Mouse (Mus musculus): Measurements from ENCODE around the gene Hepacam. TPM values are rescaled to one million over a fixed set of nuclear protein-coding genes. Genes with fewer than 3 reads are reported as not detected.
A peak's percentile ranks its signal among the peaks of the same experiment; 100 is the strongest.

The Hepacam gene
- polyA plus RNA-seq, 1 experiment from 2014 or later: 0.07 TPM

DNA sequence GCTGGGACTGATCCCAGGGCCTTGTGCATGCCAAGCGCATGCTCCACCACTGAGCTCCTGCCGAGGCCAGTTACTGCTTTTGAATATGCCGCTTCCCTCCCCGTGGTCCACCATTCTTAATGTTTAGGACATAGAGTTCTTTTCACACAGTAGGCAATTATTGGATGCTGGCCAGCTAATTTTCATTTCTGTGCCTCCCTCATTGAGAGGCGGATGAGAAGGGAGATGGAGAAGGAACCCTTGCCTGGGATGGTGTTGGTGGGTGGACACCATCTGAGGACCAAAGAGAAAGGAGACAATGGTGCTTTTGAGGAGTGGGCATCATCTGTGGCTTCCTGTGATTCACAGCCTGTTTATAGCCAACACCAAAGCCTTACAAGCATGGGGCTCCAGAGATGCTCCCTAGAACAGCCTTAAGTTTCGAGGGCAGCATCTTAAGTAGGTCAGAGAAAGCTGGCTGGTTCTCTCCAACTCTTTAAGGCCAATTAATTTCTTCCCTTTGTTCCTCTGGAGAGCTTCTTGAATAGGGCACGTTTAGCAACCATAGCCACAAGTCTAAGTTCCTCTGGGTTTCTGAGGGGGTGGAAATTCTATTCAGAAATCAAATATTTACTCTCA, 8.3 kb upstream of the Hepacam start:
- H3K4me3 ChIP-seq (ENCODE audit: low read depth, low read length): no peak overlapping the region
- DNase-seq (ENCODE audit: low spot score) (no peak), ATAC-seq (replicated peaks; ENCODE audit: low FRiP score) (peak; percentile 66)
- H3K9ac ChIP-seq (ENCODE audit: low read length): no peak overlapping the region
- H3K36me3 ChIP-seq (ENCODE audit: control insufficient read depth, insufficient read depth, low read length): no peaks in the 10 kb centered on the region
- peak overlapping the region; percentile 91 for H3K27ac ChIP-seq (ENCODE audit: low read depth, low read length)
- peak overlapping the region; percentile 12; the same call in 1 of the 2 replicates for H3K4me2 ChIP-seq (ENCODE audit: low read depth, low read length, severe bottlenecking)
- H3K4me1 ChIP-seq (replicated peaks; ENCODE audit: control insufficient read depth, insufficient read depth, low read length): peaks cover 19% of the 10 kb centered on the region
- no peaks in the 10 kb centered on the region for H3K27me3 ChIP-seq (ENCODE audit: control insufficient read depth, insufficient read depth, low read length)
- WGBS: 39% methylated on average over 7 of the region's 7 CpGs
- no peaks in the 10 kb centered on the region for H3K9me3 ChIP-seq (ENCODE audit: control insufficient read depth, low read length)

DNA sequence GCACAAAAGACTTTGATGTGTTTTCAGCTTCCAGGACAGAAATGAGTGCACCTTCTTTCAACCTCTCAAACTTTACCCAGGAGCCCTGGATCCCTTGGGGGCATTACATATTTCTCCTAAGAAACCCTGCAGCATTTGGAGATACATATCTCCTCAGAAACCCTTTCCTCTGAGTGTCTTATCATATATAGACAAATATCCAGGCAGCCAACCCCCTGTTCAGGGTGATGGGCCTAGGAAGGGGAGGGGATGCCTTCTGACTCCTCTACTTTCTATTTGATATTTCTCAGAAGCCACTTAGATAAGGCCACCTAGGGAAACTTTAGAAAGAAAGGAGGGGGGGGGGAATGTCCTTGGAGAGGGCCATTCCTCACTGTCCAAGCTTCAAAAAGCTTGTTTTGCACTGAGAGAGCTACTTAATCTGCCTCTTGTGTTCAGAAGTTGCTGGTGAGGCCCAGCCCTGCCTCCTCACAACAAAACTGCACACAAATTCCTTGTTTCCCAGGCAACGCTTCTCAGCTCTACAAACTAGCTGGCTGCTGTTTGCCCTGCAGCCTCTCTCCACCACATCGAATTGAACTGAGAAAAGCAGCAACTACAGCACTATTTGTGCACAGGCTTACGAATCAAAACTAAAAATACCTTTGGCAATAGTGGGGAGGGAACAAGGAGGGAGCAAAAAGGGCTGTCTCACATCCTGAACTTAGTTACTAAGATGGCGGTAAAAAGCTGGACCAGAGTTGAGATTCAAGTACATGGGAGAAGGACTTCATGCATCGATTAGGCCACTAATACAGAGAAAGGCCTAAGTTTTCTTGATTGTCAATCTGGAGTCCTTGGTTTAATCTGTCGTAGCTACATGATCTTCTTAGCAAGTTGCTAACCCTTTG, 7.6 kb upstream of the Hepacam start:
- H3K36me3 ChIP-seq (ENCODE audit: control insufficient read depth, insufficient read depth, low read length): no peaks in the 10 kb centered on the region
- H3K4me2 ChIP-seq (ENCODE audit: low read depth, low read length, severe bottlenecking): peak overlapping the region; percentile 12; the same call in 1 of the 2 replicates
- ATAC-seq (replicated peaks; ENCODE audit: low FRiP score) (peak; percentile 89), DNase-seq (ENCODE audit: low spot score) (peak; percentile 79)
- no peak overlapping the region for H3K9ac ChIP-seq (ENCODE audit: low read length)
- WGBS: 14% methylated on average over 6 of the region's 6 CpGs
- no peaks in the 10 kb centered on the region for H3K9me3 ChIP-seq (ENCODE audit: control insufficient read depth, low read length)
- peaks cover 19% of the 10 kb centered on the region for H3K4me1 ChIP-seq (replicated peaks; ENCODE audit: control insufficient read depth, insufficient read depth, low read length)
- peak overlapping the region; percentile 91 for H3K27ac ChIP-seq (ENCODE audit: low read depth, low read length)
- H3K27me3 ChIP-seq (ENCODE audit: control insufficient read depth, insufficient read depth, low read length): no peaks in the 10 kb centered on the region
- H3K4me3 ChIP-seq (ENCODE audit: low read depth, low read length): no peak overlapping the region

DNA sequence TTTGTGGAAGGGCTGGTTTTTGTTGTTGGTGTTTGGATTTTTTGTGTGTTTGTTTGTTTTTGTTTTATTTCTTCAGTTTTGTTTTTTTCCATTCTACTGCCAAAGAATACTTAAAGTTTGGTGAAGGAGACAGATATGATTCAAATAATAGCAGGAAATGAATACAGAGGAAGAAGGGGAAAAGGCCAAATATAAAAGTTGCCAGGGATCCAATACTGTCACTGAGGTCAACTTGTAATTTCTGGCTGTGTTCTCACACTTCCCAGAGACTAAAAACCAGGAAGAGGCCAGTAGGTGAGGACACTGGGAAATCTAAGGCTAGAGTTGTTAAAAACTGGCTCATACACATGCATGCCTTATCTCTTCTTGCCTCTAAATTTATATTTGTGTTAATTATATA, 5.1 kb upstream of the Hepacam start:
- H3K27ac ChIP-seq (ENCODE audit: low read depth, low read length): no peak overlapping the region
- no peaks in the 10 kb centered on the region for H3K9me3 ChIP-seq (ENCODE audit: control insufficient read depth, low read length)
- H3K4me3 ChIP-seq (ENCODE audit: low read depth, low read length): no peak overlapping the region
- H3K4me1 ChIP-seq (replicated peaks; ENCODE audit: control insufficient read depth, insufficient read depth, low read length): peaks cover 19% of the 10 kb centered on the region
- no peak overlapping the region for H3K9ac ChIP-seq (ENCODE audit: low read length)
- DNase-seq (ENCODE audit: low spot score): no peak
- no peak for ATAC-seq (replicated peaks; ENCODE audit: low FRiP score)
- no peak overlapping the region for H3K4me2 ChIP-seq (ENCODE audit: low read depth, low read length, severe bottlenecking)
- no peaks in the 10 kb centered on the region for H3K36me3 ChIP-seq (ENCODE audit: control insufficient read depth, insufficient read depth, low read length)
- H3K27me3 ChIP-seq (ENCODE audit: control insufficient read depth, insufficient read depth, low read length): no peaks in the 10 kb centered on the region

DNA sequence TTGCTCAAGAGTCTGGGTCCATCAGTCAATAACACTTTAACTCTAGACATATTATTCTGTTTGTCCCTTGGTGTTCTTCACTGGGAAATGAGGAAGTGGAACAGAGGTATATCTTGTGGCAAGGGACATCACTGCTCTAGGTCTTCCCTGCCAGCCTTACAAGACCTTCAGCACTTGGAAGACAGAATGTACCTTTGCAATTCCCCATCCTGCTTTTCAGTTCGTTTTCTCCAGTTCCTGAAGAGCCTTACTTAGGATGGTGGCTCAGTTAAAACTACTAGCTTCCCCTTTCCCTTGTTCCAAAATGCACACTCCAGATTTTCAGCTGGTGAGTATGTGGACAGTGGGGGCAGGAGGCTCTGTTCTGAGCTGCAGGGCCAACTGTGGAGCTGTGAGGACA, 4.3 kb upstream of the Hepacam start:
- DNase-seq (ENCODE audit: low spot score) (no peak), ATAC-seq (replicated peaks; ENCODE audit: low FRiP score) (no peak)
- peaks cover 19% of the 10 kb centered on the region for H3K4me1 ChIP-seq (replicated peaks; ENCODE audit: control insufficient read depth, insufficient read depth, low read length)
- H3K27me3 ChIP-seq (ENCODE audit: control insufficient read depth, insufficient read depth, low read length): no peaks in the 10 kb centered on the region
- H3K9me3 ChIP-seq (ENCODE audit: control insufficient read depth, low read length): no peaks in the 10 kb centered on the region
- H3K4me3 ChIP-seq (ENCODE audit: low read depth, low read length): no peak overlapping the region
- no peak overlapping the region for H3K4me2 ChIP-seq (ENCODE audit: low read depth, low read length, severe bottlenecking)
- no peak overlapping the region for H3K27ac ChIP-seq (ENCODE audit: low read depth, low read length)
- no peak overlapping the region for H3K9ac ChIP-seq (ENCODE audit: low read length)
- H3K36me3 ChIP-seq (ENCODE audit: control insufficient read depth, insufficient read depth, low read length): no peaks in the 10 kb centered on the region
- 72% methylated on average over 1 of the region's 1 CpGs for WGBS

DNA sequence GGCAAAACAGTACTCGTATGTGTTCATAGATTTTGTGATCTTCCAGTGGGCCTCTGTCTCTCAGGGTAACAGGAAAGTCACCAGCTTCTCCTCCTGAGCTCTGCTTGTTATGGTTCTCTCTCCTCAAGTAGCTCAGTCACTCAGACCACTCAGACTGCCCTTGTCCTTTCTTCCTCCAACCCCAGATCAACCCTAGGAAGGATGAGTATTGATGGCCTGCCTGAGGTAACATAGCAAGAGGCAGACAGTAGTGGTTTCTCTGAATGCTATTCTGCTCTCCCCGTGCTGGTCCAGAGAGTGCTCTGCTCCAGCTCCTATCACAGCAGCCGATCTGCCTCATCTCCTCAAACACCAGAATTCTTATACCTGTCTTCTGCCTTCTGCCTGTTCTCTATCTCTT, 3.6 kb upstream of the Hepacam start:
- 75% methylated on average over 3 of the region's 3 CpGs for WGBS

DNA sequence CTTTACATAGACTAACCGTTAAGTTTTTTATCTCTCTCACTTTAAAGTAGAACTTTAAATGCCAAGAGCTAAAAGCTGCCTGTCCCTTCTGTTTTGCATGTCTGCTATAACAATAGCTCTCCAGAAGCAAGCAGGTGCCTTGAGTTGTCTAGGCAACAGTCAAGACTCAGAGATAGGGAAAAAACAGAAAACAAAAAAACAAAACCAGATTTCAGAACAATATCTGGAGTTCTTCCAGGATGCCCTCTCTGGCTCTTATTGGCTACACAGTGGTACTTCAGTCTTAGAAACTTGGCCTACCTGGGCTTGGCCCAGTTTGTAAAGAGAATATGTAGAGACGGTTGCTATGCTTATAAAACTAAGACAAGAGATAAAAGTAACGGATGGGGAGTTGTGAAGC, 2.8 kb upstream of the Hepacam start:
- WGBS: 81% methylated on average over 3 of the region's 3 CpGs
- Histone ChIP-seq H3K4me3 (ENCODE audit: low read depth, low read length) (no peak overlapping the region), H3K9ac (ENCODE audit: low read length) (no peak overlapping the region), H3K4me2 (ENCODE audit: low read depth, low read length, severe bottlenecking) (no peak overlapping the region), H3K36me3 (ENCODE audit: control insufficient read depth, insufficient read depth, low read length) (no peaks in the 10 kb centered on the region), H3K27me3 (ENCODE audit: control insufficient read depth, insufficient read depth, low read length) (no peaks in the 10 kb centered on the region), H3K27ac (ENCODE audit: low read depth, low read length) (no peak overlapping the region), H3K4me1 (replicated peaks; ENCODE audit: control insufficient read depth, insufficient read depth, low read length) (peaks cover 10% of the 10 kb centered on the region), H3K9me3 (ENCODE audit: control insufficient read depth, low read length) (no peaks in the 10 kb centered on the region)
- ATAC-seq (replicated peaks; ENCODE audit: low FRiP score) (no peak), DNase-seq (ENCODE audit: low spot score) (no peak)

More for the DNA sequence above, 3.6 kb upstream of the Hepacam start:
- no peak for ATAC-seq (replicated peaks; ENCODE audit: low FRiP score)
- DNase-seq (ENCODE audit: low spot score): no peak
- no peak overlapping the region for H3K4me3 ChIP-seq (ENCODE audit: low read depth, low read length)
- no peaks in the 10 kb centered on the region for H3K27me3 ChIP-seq (ENCODE audit: control insufficient read depth, insufficient read depth, low read length)
- no peak overlapping the region for H3K27ac ChIP-seq (ENCODE audit: low read depth, low read length)
- no peak overlapping the region for H3K9ac ChIP-seq (ENCODE audit: low read length)
- peaks cover 18% of the 10 kb centered on the region for H3K4me1 ChIP-seq (replicated peaks; ENCODE audit: control insufficient read depth, insufficient read depth, low read length)
- H3K36me3 ChIP-seq (ENCODE audit: control insufficient read depth, insufficient read depth, low read length): no peaks in the 10 kb centered on the region
- no peaks in the 10 kb centered on the region for H3K9me3 ChIP-seq (ENCODE audit: control insufficient read depth, low read length)
- H3K4me2 ChIP-seq (ENCODE audit: low read depth, low read length, severe bottlenecking): no peak overlapping the region

DNA sequence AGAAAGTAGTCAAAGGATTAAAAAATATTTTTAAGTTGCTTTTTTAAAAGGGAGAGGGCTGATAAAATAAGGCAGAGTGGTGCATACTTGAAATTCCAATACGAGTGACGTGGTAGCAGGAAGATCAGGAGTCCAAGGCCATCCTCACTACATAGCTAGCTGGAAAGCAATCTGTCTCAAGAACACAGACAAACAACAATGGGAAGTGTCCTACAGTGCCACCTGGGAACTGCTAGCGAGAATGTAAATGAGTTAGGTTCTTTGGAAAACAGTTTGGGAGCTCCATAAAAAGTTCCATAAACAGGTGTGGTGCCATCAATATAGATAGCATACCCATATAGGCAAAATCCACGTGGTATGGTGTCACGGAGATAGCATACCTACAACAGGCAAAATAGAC, 1.4 kb upstream of the Hepacam start:
- Histone ChIP-seq H3K4me2 (ENCODE audit: low read depth, low read length, severe bottlenecking) (no peak overlapping the region), H3K4me3 (ENCODE audit: low read depth, low read length) (no peak overlapping the region), H3K9ac (ENCODE audit: low read length) (no peak overlapping the region), H3K9me3 (ENCODE audit: control insufficient read depth, low read length) (no peaks in the 10 kb centered on the region), H3K4me1 (replicated peaks; ENCODE audit: control insufficient read depth, insufficient read depth, low read length) (no peaks in the 10 kb centered on the region; the same call in 1 of the 2 replicates), H3K27me3 (ENCODE audit: control insufficient read depth, insufficient read depth, low read length) (no peaks in the 10 kb centered on the region), H3K27ac (ENCODE audit: low read depth, low read length) (no peak overlapping the region), H3K36me3 (ENCODE audit: control insufficient read depth, insufficient read depth, low read length) (no peaks in the 10 kb centered on the region)
- 80% methylated on average over 5 of the region's 5 CpGs for WGBS
- no peak for ATAC-seq (replicated peaks; ENCODE audit: low FRiP score)
- no peak for DNase-seq (ENCODE audit: low spot score)

DNA sequence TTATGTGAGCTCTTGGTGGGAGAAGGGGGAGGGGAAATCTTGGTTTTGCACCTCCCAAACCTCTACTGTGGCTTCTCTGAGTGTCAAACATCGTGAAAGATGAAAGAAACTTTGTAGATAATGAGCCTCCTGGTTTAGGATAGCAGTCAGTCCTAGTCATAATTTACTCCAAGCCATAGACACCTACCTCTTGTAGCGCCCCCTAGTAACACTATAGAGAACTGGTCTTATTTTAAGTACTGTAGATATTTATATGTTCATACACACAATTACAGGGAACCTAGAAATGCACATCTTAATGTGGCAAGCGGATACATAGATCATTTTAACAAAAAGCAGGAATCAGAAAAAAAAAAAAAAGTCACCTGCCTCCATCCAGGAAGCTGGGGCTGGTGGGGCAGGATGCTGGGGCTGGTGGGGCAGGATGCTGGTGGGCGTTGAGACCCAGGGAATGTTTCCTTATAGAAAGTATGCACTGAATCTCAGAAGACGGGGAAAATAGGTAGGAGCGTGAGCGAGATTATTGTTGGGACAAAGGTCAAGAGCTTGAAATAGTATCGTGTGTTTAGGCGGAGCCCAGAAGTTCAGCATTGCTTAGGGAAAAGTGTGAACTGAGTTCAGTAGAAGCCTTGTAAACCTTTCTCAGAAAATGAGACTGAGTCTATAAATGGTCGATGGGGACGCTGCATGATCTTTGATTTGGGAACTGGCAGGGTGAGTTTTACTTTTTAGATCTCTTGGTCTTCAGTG, 1.1 kb downstream of the Hepacam start:
- Histone ChIP-seq H3K9ac (ENCODE audit: low read length) (no peak overlapping the region), H3K36me3 (ENCODE audit: control insufficient read depth, insufficient read depth, low read length) (no peaks in the 10 kb centered on the region), H3K4me3 (ENCODE audit: low read depth, low read length) (no peak overlapping the region), H3K27ac (ENCODE audit: low read depth, low read length) (no peak overlapping the region), H3K4me1 (replicated peaks; ENCODE audit: control insufficient read depth, insufficient read depth, low read length) (no peaks in the 10 kb centered on the region), H3K4me2 (ENCODE audit: low read depth, low read length, severe bottlenecking) (no peak overlapping the region), H3K9me3 (ENCODE audit: control insufficient read depth, low read length) (no peaks in the 10 kb centered on the region), H3K27me3 (ENCODE audit: control insufficient read depth, insufficient read depth, low read length) (no peaks in the 10 kb centered on the region)
- no peak for ATAC-seq (replicated peaks; ENCODE audit: low FRiP score)
- DNase-seq (ENCODE audit: low spot score): no peak
- WGBS: 84% methylated on average over 11 of the region's 11 CpGs

Data from forebrain, embryonic 11.5 days (tissue).